Mouse (Mus musculus) NIH3T3 (cell line): Measurements from ENCODE around the gene Grin2b.
"Not testable (repeated sequence)": the region's sequence is repeated elsewhere in the genome, so short reads cannot be mapped to it uniquely, and the experiment has no call there.

ENCODE experiments used
- DNase-seq: peaks from one replicate; pipeline ENCODE4 v3.0.0-alpha.2; 2012; ENCODE audit warnings: low read depth

Grin2b gene

GRCm38 (mm10) chr6:135692533-135692932 lies 480.8 kb downstream of the Grin2b start:
- no peak for DNase-seq

- DNase-seq: peak; percentile 11
These were observed 481.8 kb downstream of the Grin2b start for GRCm38 (mm10) chr6:135691561-135691960.

- no peak for DNase-seq
These were observed 485.4 kb downstream of the Grin2b start for GRCm38 (mm10) chr6:135687926-135688325.

GRCm38 (mm10) chr6:135684206-135684605 lies 489.1 kb downstream of the Grin2b start:
- no peak for DNase-seq

- not testable (repeated sequence) for DNase-seq
These were observed 491.9 kb downstream of the Grin2b start for GRCm38 (mm10) chr6:135681423-135681822.

GRCm38 (mm10) chr6:135680105-135680710 lies 493.1 kb downstream of the Grin2b start:
- DNase-seq: no peak

GRCm38 (mm10) chr6:135674380-135674779 lies 498.9 kb downstream of the Grin2b start:
- no peak for DNase-seq

- DNase-seq: no peak
These were observed 501.3 kb downstream of the Grin2b start for GRCm38 (mm10) chr6:135672003-135672402.
